Mouse (Mus musculus): ENCODE measurements around the gene Tnfsf8.

Gene Tnfsf8

DNA sequence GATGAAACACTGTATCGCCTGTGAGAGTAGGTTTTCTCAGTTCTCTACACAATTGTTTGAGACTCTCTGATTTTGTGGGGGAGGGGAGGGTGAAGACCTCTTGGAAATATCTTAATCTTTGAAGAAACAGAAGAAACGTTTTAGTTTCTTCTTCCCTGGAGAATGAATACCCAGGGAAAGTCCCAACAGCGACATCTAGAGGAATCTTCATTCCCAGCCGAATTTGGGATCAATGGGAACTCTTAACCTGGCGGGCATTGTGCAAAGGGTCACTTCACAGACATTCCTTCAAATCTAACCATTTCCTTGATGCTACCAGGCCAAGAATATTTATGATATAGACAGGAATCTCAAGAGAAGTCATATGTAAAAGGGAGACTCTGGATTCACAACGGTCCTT lies 17.2 kb downstream of the Tnfsf8 start:
- in situ Hi-C loops (cut with MseI, MboI): loop anchor here (10.0 kb wide), 1 partner anchor 159 kb away; no protein-coding TSS in a partner anchor

DNA sequence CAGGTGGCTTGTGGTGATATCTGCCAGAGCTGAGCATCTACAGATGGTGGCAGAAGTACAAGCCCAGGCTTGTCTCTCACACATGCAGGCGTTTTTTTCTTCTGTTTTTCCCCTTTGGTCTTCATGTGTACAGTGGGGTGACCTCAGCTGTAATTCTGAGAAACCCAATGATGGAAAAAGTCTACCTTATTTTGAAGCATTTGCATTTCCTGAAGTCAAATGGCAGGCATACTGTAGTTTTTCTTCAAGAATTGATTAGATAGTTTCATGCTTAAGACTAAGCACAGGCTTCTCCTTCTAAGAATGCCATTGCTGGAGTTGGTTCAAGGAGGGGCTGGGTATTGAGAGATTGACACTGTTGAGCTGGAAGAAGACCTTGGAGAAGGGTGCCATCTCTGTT lies 18.9 kb downstream of the Tnfsf8 start:
- in situ Hi-C loops (cut with MseI, MboI): loop anchor here (10.0 kb wide), 1 partner anchor 157 kb away; no protein-coding TSS in a partner anchor

DNA sequence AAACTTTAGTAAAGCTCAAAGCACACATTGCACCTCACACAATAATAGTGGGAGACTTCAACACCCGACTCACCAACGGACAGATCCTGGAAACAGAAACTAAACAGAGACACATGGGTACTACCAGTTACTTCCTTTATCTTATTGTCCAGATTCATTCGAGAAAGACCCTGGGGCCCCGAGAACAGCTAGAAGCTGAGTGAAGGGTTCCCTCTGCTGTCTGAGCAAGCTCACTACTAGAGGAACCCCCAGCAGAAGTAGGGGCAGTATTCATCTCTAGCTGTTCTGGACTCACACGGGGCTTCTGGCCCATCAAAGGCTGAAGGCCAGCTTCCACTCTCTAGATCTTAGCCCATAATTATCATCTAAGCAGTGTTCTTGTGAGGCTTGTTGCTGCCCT lies 20.7 kb downstream of the Tnfsf8 start:
- in situ Hi-C loops (cut with MseI, MboI): loop anchor here (10.0 kb wide), 1 partner anchor 156 kb away; no protein-coding TSS in a partner anchor

- in situ Hi-C loops (cut with MseI, MboI): loop anchor here in 1 of 2 experiments (10.0 kb wide), 1 partner anchor 128 kb away; no protein-coding TSS in a partner anchor
Observed at GRCm38 (mm10) chr4:63823136-63823535, 38.0 kb downstream of the Tnfsf8 start.

DNA sequence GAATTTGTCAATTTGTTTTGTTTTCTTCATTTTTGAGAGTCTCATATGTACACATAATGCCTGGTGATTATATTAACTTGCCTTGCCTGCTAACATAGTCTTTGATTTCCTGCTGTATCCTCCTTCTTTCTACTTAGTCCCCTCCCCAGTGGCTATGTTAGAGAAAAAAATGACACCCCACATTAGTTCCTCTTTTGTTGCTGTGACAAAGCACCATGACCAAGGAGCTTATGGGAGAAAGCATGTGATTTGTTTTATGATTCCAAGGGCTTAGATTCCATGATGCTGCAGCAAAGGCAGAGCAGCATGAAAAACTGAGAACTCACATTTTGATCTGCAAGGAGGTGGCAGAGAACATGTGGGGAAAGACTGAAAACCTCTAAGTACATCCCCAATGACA lies 43.6 kb downstream of the Tnfsf8 start:
- in situ Hi-C loops (cut with MseI, MboI): no loop called here

DNA sequence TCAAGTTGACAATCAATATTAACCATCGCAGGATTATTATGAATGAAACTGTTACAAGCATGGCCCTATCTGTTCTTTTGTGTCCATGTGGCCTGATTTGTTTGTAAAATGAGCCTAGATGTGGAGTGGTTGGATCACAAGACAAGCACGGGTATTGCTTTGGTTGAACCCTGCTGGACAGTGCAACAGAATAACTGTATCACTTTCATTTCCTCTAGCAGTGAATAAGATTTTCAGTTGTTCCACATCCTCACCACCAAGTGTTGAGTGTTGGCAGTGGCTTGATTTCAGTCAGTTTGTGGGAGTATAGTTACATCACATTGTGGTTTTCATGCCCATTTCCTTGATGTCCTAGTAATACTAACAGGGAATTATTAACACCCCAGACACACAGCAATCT lies 45.5 kb downstream of the Tnfsf8 start:
- in situ Hi-C loops (cut with MseI, MboI): no loop called here

DNA sequence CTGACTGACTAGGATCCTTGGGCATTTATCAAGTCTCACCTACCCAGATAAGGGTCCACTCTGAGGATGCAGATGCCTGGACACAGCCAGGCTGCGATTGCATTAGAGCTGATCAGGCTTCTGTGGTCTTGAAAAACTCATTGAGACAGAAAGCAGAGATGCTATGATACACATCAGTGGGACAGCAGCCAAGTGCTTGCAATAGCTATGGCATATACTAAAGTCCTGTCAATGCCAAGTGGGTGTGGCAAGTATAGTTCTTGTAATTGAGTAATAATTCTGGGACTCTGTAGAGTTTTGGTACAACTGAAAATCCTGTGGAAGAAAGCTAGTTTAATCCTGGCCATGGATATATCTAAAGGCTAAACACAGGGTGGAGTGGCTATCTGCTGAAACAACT lies 63.1 kb downstream of the Tnfsf8 start:
- in situ Hi-C loops (cut with MseI, MboI): no loop called here

GRCm38 (mm10) chr4:63796527-63796926 lies 64.6 kb downstream of the Tnfsf8 start:
- in situ Hi-C loops (cut with MseI, MboI): no loop called here

DNA sequence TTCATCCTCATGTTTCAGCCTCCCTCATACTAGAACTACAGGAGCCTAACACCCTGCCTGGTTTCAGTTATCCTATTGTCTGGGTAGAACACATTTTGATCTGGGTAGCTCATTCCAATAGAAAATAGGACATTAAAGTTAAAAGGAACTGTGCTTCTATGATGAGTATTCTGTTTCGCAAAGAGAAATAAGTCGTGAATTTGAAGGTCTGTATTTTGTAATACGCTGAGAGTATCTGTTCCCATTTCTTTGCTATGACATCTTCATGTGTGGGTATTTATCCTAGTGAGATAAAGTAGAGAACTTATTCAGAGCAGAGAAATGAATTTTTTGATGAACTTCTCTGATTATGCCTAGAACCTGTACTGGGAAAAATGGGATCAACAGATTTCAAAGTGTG lies 68.8 kb downstream of the Tnfsf8 start:
- in situ Hi-C loops (cut with MseI, MboI): no loop called here

- in situ Hi-C loops (cut with MseI, MboI): no loop called here
Observed at GRCm38 (mm10) chr4:63785466-63785865, 75.7 kb downstream of the Tnfsf8 start.

- in situ Hi-C loops (cut with MseI, MboI): no loop called here
Observed at GRCm38 (mm10) chr4:63783826-63784225, 77.3 kb downstream of the Tnfsf8 start.

DNA sequence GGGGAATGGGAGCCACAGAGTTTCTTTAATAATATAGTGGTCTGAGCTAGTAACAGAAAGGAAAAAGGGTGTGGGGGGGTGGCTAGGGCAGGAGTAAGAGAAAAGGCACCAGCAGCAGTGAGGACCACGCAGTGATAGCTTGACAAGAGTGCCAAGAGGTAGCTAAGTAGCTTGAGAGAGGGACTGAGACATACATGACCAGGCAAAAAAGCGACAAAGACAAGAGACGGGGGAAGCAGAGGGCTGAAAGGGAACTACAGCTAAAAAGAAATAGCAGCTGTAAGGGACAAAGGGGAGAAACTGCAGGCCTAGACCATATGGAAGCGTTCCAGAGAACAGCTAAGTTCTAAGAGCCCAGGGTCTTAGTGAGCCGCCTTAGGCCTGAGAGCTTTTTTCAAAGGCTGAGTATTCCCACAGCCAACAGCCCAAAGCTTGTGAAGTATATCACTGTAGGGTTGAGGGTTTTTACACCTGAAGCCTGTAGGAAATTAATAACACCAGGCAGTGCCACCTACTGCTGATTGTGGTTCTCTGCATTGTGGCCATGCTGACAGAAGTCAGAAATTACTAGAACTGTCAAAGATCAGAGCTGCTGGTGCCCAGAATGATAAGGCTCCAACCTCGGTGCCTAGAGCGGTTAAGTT lies 78.1 kb downstream of the Tnfsf8 start:
- in situ Hi-C loops (cut with MseI, MboI): no loop called here
